Mouse (Mus musculus) B cell, adult 62 days (primary cell): ENCODE measurements around the gene Mndal. TPM values are rescaled to one million over a fixed set of nuclear protein-coding genes. Genes with fewer than 3 reads are reported as not detected.

Experiments used
- total RNA-seq: library from RNA; stranded (reverse); gene quantifications from 4 replicates; pipeline ENCODE4 v1.2.4, GENCODE M21; 2023

Gene Mndal
- 484 to 551 TPM (median 509 TPM) in 4 replicates for total RNA-seq

DNA sequence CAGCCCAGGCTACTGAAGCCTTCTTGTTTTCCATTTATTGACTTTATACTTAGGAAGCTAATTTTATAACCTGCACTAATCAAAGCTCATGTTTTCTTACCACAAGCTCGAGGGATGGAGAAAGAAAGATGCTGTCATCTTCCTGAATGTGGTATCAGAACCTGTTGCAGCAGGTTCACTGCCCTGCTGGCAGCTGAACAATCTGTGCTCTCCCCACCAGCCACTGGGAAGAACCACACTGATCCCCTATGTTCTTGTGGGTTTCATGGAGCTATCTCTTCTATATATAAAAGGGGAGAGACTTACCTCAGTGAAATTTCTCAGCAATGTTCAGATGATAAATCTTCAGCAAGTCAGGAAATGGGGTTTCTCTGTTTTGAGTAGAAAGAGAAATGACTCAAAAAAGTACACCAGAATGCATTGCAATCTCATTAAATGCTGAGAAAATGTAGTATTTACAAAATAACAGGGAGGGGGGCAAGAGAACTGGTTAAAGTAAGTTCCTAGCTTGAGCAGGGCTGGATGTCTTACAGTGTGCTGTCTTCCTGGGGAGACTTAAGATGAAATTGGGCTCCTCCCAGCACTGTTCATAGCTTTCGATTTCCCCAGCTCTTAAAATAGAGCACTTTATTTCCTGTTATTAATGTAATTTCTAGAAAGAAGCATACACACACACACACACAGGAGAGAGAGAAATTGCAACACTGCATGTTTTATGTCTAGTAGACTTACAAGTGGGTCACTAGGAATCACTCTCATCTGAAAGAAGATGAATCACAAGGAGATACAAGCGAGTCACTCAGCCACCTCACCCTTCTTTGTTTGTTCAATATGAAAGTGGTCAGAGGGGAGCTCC lies at the start of gene Mndal, which contains the start of gene Ifi203:
Mndal (minus strand) TSS at position 568 of the 856 bp plus-strand sequence.
Ifi203 (minus strand) TSS at position 749 of the 856 bp plus-strand sequence.

DNA sequence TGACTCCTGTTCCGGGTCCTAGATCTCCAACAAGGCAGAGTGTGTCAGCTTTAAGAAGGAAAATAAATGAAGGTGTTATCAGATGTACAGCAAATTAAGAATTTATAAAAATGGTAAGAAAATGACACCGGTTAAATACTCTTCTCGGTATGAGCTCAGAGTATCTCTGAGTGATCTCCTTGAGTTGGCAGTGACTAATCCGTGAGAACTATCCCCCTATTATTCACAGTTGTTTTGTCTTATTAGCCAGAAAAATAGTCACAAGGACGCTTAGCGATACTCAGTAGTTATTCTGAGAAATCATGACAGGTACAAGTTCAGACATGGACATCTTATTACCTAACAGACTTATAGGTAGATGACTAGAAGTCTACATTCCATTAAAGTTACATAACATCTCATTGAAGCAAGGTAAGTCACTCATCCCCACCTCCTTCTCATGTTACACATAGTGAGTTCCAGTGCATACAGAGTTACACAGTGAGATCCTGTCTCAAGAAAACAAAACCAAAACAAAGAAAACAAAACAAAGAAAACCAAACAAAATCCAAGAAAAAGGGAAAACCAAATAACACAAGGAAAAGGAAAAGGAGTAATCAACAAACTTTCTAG lies 40.5 kb upstream of the Mndal start, which contains the start of gene Ifi202b:
Ifi202b (minus strand) TSS at position 51 of the 612 bp plus-strand sequence.

DNA sequence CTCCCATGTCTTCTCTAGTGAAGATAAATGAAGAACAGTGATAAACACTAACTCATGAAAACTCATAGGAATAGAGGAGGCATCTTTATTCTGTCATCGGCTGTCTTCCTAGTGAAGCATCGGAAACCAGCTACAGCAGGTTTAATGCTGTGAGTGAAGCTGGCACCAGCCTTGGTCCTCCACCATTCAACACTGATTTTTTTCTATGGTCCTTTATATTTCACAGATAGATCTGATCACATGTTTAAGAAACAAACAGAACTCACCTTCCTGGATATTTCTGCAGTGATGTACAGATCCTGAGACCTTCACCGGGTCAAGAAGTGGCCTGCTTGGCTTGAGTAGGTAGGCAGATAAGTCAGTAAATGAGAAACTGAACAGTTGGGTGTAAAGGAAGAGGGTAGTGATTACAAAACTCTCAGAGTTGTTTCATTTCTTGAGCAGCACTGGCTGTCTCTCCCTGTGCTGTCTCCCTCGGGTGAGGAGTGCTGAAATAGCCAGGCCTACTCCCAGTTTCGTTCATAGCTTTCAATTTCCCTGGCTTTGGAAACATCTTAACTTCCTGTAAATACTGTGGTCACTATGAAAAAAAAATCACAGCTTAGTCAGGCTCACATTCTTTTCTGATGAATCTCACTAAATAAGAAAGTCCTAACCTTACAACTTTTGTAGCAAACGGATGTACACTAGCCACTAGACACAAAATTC lies 29.6 kb downstream of the Mndal start, which contains the start of gene Ifi211:
Ifi211 (minus strand) TSS at position 499 of the 708 bp plus-strand sequence.

Other genes with a start within 250 kb of the Mndal start
- 1.1 to 1.4 TPM (median 1.3 TPM) in 4 replicates for gene Ifi207, start 200.7 kb downstream of the Mndal start, total RNA-seq
- 10.1 to 13.1 TPM (median 11.2 TPM) in 4 replicates for gene Ifi204, start 175.5 kb downstream of the Mndal start, total RNA-seq
- 0.33 to 0.35 TPM in 2 of 4 replicates, not detected in the others for gene Ifi211, start 29.4 kb downstream of the Mndal start, total RNA-seq
- 242 to 252 TPM (median 247 TPM) in 4 replicates for gene Ifi203, start 181 bp upstream of the Mndal start, total RNA-seq
- gene Ifi202b, start 40.3 kb upstream of the Mndal start, total RNA-seq: not detected in 4 replicates
- gene Ifi205, start 89.3 kb upstream of the Mndal start, total RNA-seq: 4.6 to 7.0 TPM (median 6.2 TPM) in 4 replicates
- gene Olfr433, start 98.2 kb upstream of the Mndal start, total RNA-seq: 0.37 TPM in 1 of 4 replicates, not detected in the others
- not detected in 4 replicates for gene Olfr432, start 106.7 kb upstream of the Mndal start, total RNA-seq
- gene Olfr430, start 124.1 kb upstream of the Mndal start, total RNA-seq: not detected in 4 replicates
- gene Olfr429, start 141.8 kb upstream of the Mndal start, total RNA-seq: not detected in 4 replicates
- gene Olfr427, start 154.4 kb upstream of the Mndal start, total RNA-seq: not detected in 4 replicates
- not detected in 4 replicates for gene Olfr231, start 178.7 kb upstream of the Mndal start, total RNA-seq
- gene Olfr424, start 189.0 kb upstream of the Mndal start, total RNA-seq: not detected in 4 replicates
- not detected in 4 replicates for gene Olfr420, start 213.1 kb upstream of the Mndal start, total RNA-seq
- 0.06 TPM in 1 of 4 replicates, not detected in the others for gene Spta1, start 230.3 kb upstream of the Mndal start, total RNA-seq